Mouse (Mus musculus) ES-Bruce4 (cell line): ENCODE results near the gene C130074G19Rik. TPM values are rescaled to one million over a fixed set of nuclear protein-coding genes. Genes with fewer than 3 reads are reported as not detected.

ENCODE experiments used
- H3K27ac ChIP-seq: 2 replicates; pipeline ENCODE4 v1.5.1; 2012; ENCODE audit warnings: low read length, inconsistent platforms; ENCODE audit not compliant: insufficient read depth
- H3K27me3 ChIP-seq: 2 replicates; pipeline ENCODE4 v1.6.1; 2012; ENCODE audit warnings: mild to moderate bottlenecking, low read length, inconsistent platforms; ENCODE audit not compliant: control insufficient read depth, poor library complexity, insufficient read depth, severe bottlenecking
- H3K36me3 ChIP-seq: 2 replicates; pipeline ENCODE4 v1.6.1; 2012; ENCODE audit warnings: inconsistent platforms, mild to moderate bottlenecking, low read length, moderate library complexity; ENCODE audit not compliant: control insufficient read depth, poor library complexity, insufficient read depth, severe bottlenecking
- H3K4me1 ChIP-seq: one replicate; pipeline ENCODE4 v1.8.1; 2011; ENCODE audit warnings: low read length; ENCODE audit not compliant: control insufficient read depth, insufficient read depth
- H3K4me3 ChIP-seq: 2 replicates; pipeline ENCODE4 v1.5.1; 2011; ENCODE audit warnings: low read depth, mild to moderate bottlenecking, low read length
- H3K9ac ChIP-seq: 2 replicates; pipeline ENCODE4 v1.6.1; 2012; ENCODE audit warnings: low read depth, mild to moderate bottlenecking, inconsistent platforms; ENCODE audit not compliant: poor library complexity, severe bottlenecking
- H3K9me3 ChIP-seq: replicated peaks from 2 replicates; pipeline ENCODE4 v1.6.1; 2012; ENCODE audit warnings: mild to moderate bottlenecking, low read length, inconsistent platforms; ENCODE audit not compliant: control insufficient read depth, poor library complexity, insufficient read depth, severe bottlenecking
- CTCF ChIP-seq: IDR thresholded peaks from one replicate; pipeline ENCODE4 v1.8.1; 2011; ENCODE audit warnings: low read depth, low read length
- EP300 ChIP-seq: IDR thresholded peaks from 2 replicates; pipeline ENCODE4 v1.6.1; 2011; ENCODE audit warnings: low read depth, low read length; ENCODE audit not compliant: insufficient read depth
- POLR2A ChIP-seq: IDR thresholded peaks from one replicate; pipeline ENCODE4 v1.8.1; 2011; ENCODE audit warnings: low read length; ENCODE audit not compliant: insufficient read depth
- polyA plus RNA-seq: library from polyadenylated mRNA; stranded (reverse); fragments of >200 nt; gene quantifications from 2 replicates; pipeline ENCODE4 v1.2.4, GENCODE M21; 2011; ENCODE audit warnings: low read depth; ENCODE audit not compliant: missing spikeins, insufficient read depth, insufficient read length

Gene C130074G19Rik
- 4.8 and 6.2 TPM in 2 replicates for polyA plus RNA-seq

GRCm38 (mm10) chr1:184882281-184883268 is at the start of gene C130074G19Rik:
Gene C130074G19Rik (minus strand): TSS chr1:184883218.
- Histone ChIP-seq H3K9me3 (no peaks in the 10 kb centered on the region), H3K27ac (no peak within 1 kb of the TSS), H3K27me3 (no peaks in the 10 kb centered on the region), H3K4me1 (no peaks in the 10 kb centered on the region), H3K36me3 (no peaks in the 10 kb centered on the region), H3K9ac (peak within 1 kb of the TSS; percentile 77), H3K4me3 (peak within 1 kb of the TSS; percentile 72)
- TF ChIP-seq EP300 (no peak), POLR2A (no peak), CTCF (peak; percentile 38)

GRCm38 (mm10) chr1:184931097-184931496 is 48.1 kb upstream of the C130074G19Rik start:
- Histone ChIP-seq H3K4me1 (no peaks in the 10 kb centered on the region), H3K36me3 (no peaks in the 10 kb centered on the region), H3K4me3 (no peak overlapping the region), H3K9me3 (no peaks in the 10 kb centered on the region), H3K9ac (no peak overlapping the region), H3K27ac (no peak overlapping the region), H3K27me3 (no peaks in the 10 kb centered on the region)
- no peak for TF ChIP-seq POLR2A
- no peak for TF ChIP-seq CTCF
- no peak for TF ChIP-seq EP300

- no peaks in the 10 kb centered on the region for H3K9me3 ChIP-seq
Observed at GRCm38 (mm10) chr1:184928382-184928781, 45.4 kb upstream of the C130074G19Rik start.

GRCm38 (mm10) chr1:184927911-184928310 is 44.9 kb upstream of the C130074G19Rik start:
- no peak overlapping the region for H3K27ac ChIP-seq

More at GRCm38 (mm10) chr1:184928382-184928781, 45.4 kb upstream of the C130074G19Rik start:
- TF ChIP-seq POLR2A: no peak
- TF ChIP-seq CTCF: no peak
- no peaks in the 10 kb centered on the region for H3K4me1 ChIP-seq
- H3K4me3 ChIP-seq: no peak overlapping the region
- H3K27me3 ChIP-seq: no peaks in the 10 kb centered on the region
- no peak overlapping the region for H3K27ac ChIP-seq
- no peaks in the 10 kb centered on the region for H3K36me3 ChIP-seq
- H3K9ac ChIP-seq: no peak overlapping the region

DNA sequence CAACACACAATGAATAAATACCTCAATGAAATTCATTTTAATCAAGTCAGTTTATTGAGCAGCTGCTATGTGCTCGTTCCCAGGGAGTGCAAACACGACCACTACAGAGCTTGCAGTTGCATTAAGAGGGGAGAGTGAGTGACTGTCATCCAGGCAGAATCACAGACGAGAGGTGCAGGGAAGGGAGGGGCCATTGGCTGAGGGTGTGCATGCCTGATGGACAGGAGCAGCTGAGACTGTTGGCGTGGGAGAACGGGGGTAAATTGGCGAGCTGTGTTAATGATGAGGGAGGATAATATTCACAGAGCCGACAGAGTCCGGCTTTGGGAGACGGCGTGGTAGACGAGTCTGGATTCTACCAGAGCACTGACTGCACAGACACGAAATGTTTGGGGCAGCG is 39.8 kb upstream of the C130074G19Rik start:
- Histone ChIP-seq H3K4me1 (no peaks in the 10 kb centered on the region), H3K27me3 (no peaks in the 10 kb centered on the region), H3K4me3 (no peak overlapping the region), H3K9ac (no peak overlapping the region), H3K27ac (no peak overlapping the region), H3K9me3 (no peaks in the 10 kb centered on the region), H3K36me3 (no peaks in the 10 kb centered on the region)
- no peak for TF ChIP-seq CTCF
- TF ChIP-seq EP300: no peak
- TF ChIP-seq POLR2A: no peak

More at GRCm38 (mm10) chr1:184927911-184928310, 44.9 kb upstream of the C130074G19Rik start:
- H3K4me3 ChIP-seq: no peak overlapping the region
- TF ChIP-seq CTCF: no peak
- TF ChIP-seq POLR2A: no peak
- no peak for TF ChIP-seq EP300
- no peaks in the 10 kb centered on the region for H3K9me3 ChIP-seq
- H3K4me1 ChIP-seq: no peaks in the 10 kb centered on the region
- H3K36me3 ChIP-seq: no peaks in the 10 kb centered on the region
- H3K27me3 ChIP-seq: no peaks in the 10 kb centered on the region
- no peak overlapping the region for H3K9ac ChIP-seq

GRCm38 (mm10) chr1:184920057-184920456 is 37.0 kb upstream of the C130074G19Rik start:
- H3K4me3 ChIP-seq: no peak overlapping the region
- no peaks in the 10 kb centered on the region for H3K9me3 ChIP-seq
- no peaks in the 10 kb centered on the region for H3K4me1 ChIP-seq
- no peaks in the 10 kb centered on the region for H3K27me3 ChIP-seq
- H3K27ac ChIP-seq: no peak overlapping the region
- no peak overlapping the region for H3K9ac ChIP-seq
- H3K36me3 ChIP-seq: no peaks in the 10 kb centered on the region
- no peak for TF ChIP-seq EP300
- no peak for TF ChIP-seq CTCF
- no peak for TF ChIP-seq POLR2A
